Mouse (Mus musculus) small intestine, adult 2 months (tissue): ENCODE data around the gene Lrig1.

ENCODE experiments used
- CTCF ChIP-seq: fragments of 200-500 bp; IDR thresholded peaks from 2 replicates; pipeline ENCODE4 v1.5.1; 2012; ENCODE audit warnings: low read depth, mild to moderate bottlenecking, control low read depth, inconsistent platforms, low read length, moderate library complexity, mixed read lengths; ENCODE audit not compliant: insufficient replicate concordance, insufficient read length; ENCODE audit errors: extremely low read depth
- POLR2A ChIP-seq: fragments of 200-500 bp; IDR thresholded peaks from 2 replicates; pipeline ENCODE4 v1.6.1; 2012; ENCODE audit warnings: low read depth, mild to moderate bottlenecking, control low read depth, inconsistent platforms, low read length, moderate library complexity

DNA sequence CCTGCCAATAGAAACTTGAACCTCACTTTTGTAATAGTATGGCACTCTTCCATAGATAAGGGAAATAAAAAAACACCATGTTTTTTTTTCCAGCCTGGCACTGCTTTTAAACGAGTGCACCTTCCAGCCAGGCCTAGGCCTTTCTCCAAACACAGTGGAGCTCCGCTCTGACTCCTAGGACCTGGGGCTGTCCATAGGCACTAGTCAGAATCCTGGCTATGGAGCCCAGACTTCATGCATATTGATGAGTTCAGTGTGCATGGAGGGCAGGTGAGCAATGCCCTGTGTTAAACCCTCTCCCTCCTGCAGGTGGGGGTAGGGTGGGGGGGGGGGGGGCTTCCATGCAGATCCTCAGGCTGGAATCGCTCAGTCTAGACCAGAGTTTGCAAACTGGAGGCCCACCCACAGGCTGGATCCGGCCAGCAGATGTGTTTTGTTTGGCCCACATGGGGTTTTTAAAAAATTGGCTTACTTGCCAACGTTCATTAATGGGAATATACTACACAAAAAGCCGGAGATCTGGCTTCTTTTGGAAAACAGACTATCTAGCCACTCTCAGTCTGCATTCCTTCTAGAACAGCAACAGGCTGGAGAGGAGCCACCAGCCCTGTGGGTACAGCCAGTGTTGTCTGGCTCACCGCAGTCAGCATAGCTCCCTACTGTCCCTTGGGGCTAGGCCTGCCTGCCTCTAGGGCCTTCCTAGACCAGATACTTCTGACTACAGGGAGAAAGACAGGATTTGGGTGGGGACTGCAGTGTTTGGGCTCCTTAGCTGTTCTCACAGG lies 17.9 kb upstream of the Lrig1 start:
- TF ChIP-seq CTCF (no peak), POLR2A (no peak)
